Mouse (Mus musculus) urinary bladder, postnatal 25 days (tissue): ENCODE data around the gene AI481877.
A peak's percentile ranks its signal among the peaks of the same experiment; 100 is the strongest.

Experiments used
- DNase-seq: peaks from one replicate; pipeline ENCODE4 v3.0.0; 2022; ENCODE audit warnings: low spot score

AI481877 gene

GRCm38 (mm10) chr4:59123557-59123956 is 15.2 kb downstream of the AI481877 start:
- DNase-seq, result no peak

- no peak for DNase-seq
Measured at GRCm38 (mm10) chr4:59117644-59118495, 20.9 kb downstream of the AI481877 start.

- no peak for DNase-seq
Measured at GRCm38 (mm10) chr4:59108721-59109120, 30.1 kb downstream of the AI481877 start.

- no peak for DNase-seq
Measured at GRCm38 (mm10) chr4:59107886-59108285, 30.9 kb downstream of the AI481877 start.

- no peak for DNase-seq
Measured at GRCm38 (mm10) chr4:59106661-59107060, 32.1 kb downstream of the AI481877 start.

DNA sequence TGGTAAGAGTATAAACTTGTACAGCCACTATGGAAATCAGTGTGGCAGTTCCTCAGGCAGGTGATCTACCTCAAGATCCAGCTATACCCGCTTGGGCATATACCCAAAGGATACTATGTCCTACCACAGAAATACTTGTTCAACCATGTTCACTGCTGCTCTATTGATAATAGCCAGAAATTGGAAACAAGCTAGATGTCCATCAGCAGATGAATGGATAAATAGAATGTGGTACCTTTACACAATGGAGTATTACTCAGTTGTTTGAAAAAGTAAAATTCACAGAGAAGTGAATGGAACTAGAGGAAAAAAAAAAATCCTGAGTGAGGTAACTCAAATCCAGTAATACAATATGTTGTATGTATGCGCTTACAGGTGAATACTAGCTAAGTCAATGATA is 34.6 kb downstream of the AI481877 start:
- DNase-seq, result no peak

- peak; percentile 66 for DNase-seq
Measured at GRCm38 (mm10) chr4:59096393-59096792, 42.4 kb downstream of the AI481877 start.

DNA sequence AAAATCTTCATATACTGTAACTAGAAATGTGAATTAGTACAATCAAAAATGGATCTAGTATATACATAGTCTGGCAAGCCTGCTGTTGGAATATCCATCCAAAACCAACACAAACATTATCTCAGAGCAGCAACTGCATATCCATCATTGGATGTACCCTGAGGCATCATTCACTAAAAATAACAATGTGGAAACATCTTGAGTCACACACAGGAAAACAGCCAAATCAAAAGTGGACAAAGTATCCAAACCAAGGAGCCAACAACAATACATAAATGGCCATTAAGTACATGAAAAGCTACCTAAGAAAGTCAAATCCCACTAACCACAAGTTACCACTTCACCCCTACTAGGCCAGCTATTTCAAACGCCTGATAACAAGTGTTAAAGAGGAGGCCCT is 49.4 kb downstream of the AI481877 start:
- no peak for DNase-seq

GRCm38 (mm10) chr4:59083430-59083829 is 55.4 kb downstream of the AI481877 start:
- DNase-seq, result no peak

GRCm38 (mm10) chr4:59069276-59069675 is 69.5 kb downstream of the AI481877 start:
- no peak for DNase-seq

DNA sequence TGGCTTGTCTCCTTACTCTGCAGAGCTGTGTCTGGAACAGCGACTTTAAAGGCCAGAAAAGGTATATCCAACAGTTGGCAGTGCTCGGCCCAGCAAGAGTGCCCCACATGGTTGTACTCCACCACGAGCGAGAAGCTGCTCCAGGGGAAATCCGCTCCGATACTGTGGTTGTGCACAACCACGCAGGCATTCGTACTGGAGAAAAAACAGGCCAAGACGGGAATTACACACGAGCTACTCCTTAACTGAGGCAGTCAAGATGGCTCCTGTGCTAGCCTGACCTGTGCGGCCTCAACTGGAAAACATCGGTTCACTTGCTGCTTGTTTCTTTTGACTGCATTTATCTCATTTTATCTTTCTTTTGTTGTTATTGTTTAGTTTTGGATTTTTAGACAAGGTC is 76.3 kb downstream of the AI481877 start:
- no peak for DNase-seq

- no peak for DNase-seq
Measured at GRCm38 (mm10) chr4:59057929-59058328, 80.9 kb downstream of the AI481877 start.

GRCm38 (mm10) chr4:59051081-59051480 is 87.7 kb downstream of the AI481877 start:
- no peak for DNase-seq

GRCm38 (mm10) chr4:59047222-59047621 is 91.6 kb downstream of the AI481877 start:
- no peak for DNase-seq

DNA sequence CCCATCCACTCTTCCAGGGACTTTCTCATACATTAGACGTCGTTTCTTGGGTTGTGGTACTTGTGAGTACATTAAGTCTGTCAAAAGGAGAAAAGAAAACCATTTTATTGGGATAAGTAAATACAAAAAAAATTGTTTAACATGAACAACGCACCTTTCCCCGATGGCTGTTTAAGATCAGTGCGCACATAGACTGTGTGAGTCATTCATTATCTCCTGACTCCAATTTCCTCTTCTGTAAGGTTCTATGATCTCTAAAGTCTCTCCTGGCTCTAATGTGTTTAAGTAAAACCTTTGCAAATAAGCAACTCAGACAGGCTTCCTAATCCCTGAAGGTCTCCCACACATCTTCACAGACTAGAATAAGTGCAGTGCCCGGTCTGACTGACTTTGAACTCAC is 94.9 kb downstream of the AI481877 start:
- no peak for DNase-seq

DNA sequence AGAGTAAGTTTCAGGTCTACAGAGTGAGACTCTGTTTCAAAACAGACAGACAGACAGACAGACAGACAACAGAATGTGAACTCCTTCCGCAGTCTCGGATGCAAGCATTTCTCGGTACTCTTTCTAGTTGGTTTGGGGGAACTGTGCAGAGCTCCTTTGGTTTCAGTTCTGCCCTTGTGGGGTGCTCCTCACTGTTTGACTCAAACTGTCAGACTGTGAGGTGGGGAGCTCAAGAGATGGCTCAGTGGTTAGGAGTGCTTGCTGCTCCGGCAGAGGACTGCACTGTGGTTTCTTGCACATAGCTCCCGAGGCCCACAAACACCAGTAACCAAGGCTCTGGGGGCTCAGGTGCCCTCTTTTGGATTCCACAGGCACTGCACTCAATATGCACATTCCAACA is 95.7 kb downstream of the AI481877 start:
- DNase-seq, result no peak

DNA sequence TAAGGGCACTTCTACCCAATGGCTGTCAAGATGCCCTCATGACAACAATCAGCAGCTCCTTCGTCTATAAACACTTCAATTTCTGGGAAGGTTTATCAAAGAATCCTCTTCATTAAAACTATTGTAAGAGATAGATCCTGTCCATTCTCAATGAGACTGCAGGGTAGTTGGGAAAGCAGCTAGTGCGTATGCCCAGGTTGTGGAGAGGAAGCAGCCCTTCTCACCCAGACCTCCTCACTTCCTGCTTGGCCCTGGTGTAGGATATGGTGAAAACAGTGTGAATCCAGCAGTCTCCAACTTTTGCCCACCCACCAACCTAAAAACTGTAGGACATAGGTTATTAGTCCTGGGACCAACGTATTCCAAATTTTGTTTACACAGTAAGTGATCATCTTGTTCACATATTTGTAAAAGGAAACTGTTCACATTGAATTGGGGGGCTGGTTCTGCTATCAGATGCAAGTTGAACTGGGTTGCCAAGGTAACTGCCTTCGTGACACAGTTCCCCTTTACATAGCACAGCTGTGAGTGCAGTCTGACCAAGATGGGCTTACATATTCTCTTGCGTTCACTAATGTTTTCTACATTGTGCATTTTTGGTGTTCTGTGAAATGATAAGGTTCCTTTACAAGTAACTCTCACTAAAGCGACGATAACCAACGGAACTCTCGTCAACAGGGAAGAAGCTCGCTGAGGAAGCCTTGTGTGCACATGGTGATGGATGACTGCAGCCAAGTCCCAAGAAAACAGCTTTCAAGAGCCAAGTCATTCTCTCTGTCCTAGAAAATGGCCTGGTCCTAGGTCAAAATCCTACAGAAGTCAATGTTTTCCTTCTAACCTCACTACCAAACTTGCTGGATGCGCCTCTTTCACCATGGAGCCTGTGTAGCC is 98.1 kb downstream of the AI481877 start:
- no peak for DNase-seq

- DNase-seq, result no peak
Measured at GRCm38 (mm10) chr4:59037525-59037924, 101.3 kb downstream of the AI481877 start.

DNA sequence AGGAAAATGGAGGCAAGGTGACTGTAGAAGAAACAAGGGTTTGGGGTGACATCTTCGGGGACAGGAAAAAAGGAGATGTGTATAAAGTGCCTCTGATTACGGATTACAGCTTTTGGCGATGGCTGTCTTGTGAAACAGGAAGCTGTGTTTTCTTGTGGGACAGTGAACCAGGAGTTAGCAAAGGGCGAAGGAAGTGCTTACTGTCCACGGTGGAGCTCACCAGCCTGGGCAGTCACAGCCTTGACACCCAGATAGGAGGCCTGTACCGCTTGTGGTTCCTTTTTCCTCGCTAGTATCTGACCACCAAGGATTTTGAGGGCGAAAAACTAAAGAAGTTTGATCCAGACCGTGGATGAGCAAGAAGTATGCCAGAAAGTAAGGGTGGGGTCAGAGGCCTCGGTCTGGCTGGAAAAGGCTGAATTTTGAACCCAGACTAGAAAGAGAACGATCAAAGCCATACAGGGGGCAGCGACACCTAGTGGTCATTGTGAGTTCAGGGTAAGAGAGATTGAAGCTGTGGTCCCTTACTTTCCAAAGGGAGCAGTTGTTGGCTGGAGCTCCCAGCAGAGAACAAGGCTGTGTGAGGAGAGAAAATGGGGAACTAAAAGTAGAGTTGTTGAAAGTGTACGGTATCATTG is 102.2 kb downstream of the AI481877 start:
- peak; percentile 61 for DNase-seq

DNA sequence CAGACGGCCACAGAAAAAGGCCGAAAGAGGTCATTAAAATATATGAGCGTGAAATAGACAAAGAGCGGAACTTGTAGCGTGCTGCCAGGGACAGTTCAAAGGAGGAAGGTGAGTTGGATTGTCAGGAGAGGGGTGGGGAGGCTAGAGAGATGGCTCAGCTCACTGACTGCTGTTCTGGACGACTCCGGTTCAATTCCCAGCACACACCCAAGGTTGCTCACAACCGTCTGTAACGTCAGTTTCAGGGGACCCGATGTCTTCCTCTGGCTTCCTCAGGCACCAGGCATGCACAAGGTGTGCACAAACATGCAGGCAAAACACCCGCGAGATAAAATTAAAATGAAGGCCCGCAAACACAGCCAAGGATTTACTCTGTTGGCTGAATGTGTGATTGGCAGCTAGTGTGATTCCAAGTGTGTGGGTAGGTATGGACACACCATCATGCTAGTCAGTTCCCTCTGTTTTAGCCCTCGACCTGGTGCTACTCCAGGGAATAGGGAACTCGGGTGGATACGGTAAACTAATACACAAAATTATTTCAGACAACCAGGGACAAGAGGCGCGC is 102.9 kb downstream of the AI481877 start:
- no peak for DNase-seq

GRCm38 (mm10) chr4:59034918-59035785 is 103.6 kb downstream of the AI481877 start, which contains the start of gene Gng10:
TSS of gene Gng10 (plus strand) at chr4:59035088.
- peak; percentile 58 for DNase-seq
